Mouse (Mus musculus) urinary bladder, postnatal 36 days (tissue): ENCODE data around the gene Tamm41.

Experiments
- DNase-seq, 2 experiments: peaks; one replicate each; pipeline ENCODE4 v3.0.0; 2022; ENCODE audit warnings: low spot score in 2 of 2, mixed read lengths in 1 of 2

The Tamm41 gene

DNA sequence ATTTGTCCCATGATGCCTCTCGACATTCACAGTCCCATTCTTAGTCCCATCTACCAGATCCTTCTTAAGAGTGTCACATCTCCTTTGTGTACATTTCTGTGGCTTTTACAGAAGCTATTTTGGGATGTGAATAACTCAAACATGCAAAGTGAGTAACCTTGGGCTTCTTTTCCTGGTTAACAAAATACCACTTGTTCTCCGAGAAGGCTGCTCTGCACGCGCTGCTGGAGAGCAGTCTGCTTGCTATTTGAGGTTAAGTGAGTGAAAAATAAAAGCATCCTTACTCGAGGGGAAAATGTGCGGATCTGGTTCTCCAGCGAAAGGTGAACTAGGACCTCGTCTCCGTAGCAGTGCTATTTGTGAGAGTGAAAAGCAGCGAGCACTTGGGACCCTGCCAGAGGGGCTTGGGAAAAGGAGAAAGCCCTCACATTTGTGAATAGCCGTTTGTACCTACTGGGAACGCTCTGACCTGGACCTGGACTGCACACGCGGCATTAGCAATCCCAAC lies 10.1 kb downstream of the Tamm41 start:
- DNase-seq: no peak

GRCm38 (mm10) chr6:115022876-115023275 lies 14.8 kb downstream of the Tamm41 start:
- DNase-seq: no peak

- DNase-seq: no peak
Observed at GRCm38 (mm10) chr6:115015461-115015860, 22.2 kb downstream of the Tamm41 start.

- no peak for DNase-seq
Observed at GRCm38 (mm10) chr6:115013574-115013973, 24.1 kb downstream of the Tamm41 start.

- DNase-seq: no peak
Observed at GRCm38 (mm10) chr6:115011792-115012191, 25.9 kb downstream of the Tamm41 start.

GRCm38 (mm10) chr6:115010815-115011214 lies 26.9 kb downstream of the Tamm41 start:
- DNase-seq: no peak

DNA sequence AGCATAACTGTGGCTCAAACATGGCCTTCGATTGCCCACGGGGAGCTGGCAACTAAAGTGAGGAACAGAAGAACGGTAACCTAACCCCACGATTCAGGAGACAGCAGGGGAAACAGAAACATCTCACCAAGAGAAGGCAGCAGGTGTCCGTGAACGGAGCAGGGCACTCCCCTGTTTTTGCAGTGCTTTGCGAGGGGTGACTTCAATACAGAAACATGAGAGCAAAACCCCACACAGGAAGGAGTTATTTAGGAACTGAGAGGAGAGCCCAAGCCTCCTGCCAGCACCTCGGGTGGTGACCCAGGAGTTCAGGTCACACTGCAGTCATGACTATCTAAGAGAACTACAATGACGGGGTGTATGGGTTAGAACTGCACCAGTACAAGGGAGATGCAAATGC lies 27.4 kb downstream of the Tamm41 start:
- no peak for DNase-seq

DNA sequence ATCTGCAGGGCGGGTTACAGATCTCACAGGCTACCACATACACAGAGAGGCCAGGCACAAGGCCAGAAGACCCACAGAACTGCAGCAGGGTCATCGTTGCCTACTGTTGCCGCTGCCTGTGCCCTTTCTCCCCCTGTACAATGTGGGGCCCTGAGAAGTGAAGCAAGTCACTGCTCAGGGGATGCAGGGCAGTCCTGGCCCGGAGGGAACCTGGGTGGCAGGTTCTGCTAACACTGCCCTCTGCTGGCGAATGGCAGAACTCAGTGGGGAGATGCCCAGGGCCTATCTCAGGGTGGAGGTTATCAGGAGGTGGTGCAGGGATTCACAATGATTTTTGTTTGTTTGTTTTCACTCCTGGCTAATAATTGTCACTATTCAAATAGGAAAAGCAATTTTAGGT lies 29.9 kb downstream of the Tamm41 start:
- DNase-seq: peak; percentile 75 to 81

- DNase-seq: peak in 1 of 2 experiments; percentile 47
Observed at GRCm38 (mm10) chr6:115006948-115007347, 30.7 kb downstream of the Tamm41 start.

DNA sequence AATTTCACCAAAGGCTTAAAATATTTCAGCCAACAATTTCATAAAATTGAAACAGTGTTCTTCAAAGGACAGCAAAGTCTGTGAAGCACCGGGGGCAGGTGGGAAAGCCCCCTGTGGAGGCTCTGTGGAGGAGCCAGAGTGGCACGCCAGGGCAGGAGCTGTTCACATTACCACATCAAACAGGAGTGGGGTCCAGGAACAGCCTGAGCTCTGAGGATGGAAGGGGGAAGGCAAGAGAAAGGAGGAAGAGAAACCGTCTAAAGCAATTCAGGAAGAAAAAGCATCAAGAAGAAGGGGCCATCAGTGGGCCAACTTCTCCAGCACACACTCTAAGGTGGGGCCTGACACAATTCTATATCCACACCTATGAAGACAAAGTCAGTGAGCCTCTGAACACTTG lies 31.6 kb downstream of the Tamm41 start:
- DNase-seq: no peak

GRCm38 (mm10) chr6:115005351-115005890 lies 32.3 kb downstream of the Tamm41 start:
- DNase-seq: no peak

DNA sequence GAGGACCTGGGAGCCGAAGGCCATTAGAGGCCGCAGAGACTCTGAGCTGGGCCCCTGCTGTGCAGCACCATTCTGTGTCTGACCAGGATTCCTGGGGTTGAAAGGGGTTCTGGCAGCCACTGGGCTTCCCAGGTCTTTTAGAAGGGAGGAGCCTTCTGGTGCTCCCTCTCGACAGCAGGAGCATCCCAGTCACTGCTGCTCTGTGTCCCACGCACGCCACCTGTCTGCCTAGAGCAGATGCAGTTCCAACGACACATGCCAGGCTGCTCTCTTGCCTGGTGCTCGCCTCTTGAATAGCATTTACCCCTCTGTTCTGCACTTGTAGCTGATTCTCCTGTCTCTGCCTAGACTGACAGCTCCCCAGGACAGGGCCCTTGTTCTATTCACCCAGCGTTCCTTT lies 33.0 kb downstream of the Tamm41 start:
- DNase-seq: no peak

DNA sequence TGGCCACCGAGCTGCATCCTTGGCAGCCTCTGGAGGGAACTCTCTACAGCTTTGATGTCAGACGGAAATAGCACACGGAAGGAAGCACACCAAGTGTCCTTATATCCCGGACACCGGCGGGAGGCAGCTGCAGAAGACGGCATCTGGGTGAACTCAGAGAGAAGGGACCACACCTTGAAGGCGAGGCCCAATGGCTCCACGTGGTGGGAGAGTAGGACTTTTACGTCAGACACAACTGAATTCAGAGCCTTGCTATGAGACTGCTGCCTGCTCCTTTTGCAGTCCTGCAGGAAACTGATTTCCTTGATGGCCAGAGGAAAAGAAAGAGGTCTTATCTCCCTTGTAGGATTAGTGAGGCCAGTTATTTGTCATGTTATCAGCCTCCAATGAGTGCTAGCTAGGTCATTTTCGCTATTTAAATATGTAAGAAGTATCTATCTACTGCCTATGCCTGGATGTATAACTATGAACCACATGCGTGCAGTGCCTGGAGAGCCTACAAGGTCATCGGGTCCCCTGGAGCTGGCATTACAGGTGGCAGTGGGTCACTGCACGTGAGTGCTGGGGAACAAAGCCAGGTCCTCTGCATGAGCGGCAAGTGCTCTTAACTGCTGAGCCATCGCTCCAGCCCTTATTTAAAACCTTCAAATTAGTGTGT lies 39.2 kb downstream of the Tamm41 start:
- DNase-seq: no peak

- no peak for DNase-seq
Observed at GRCm38 (mm10) chr6:114997471-114997870, 40.2 kb downstream of the Tamm41 start.

- DNase-seq: no peak
Observed at GRCm38 (mm10) chr6:114996910-114997309, 40.8 kb downstream of the Tamm41 start.

GRCm38 (mm10) chr6:114994079-114994478 lies 43.6 kb downstream of the Tamm41 start:
- DNase-seq: no peak

DNA sequence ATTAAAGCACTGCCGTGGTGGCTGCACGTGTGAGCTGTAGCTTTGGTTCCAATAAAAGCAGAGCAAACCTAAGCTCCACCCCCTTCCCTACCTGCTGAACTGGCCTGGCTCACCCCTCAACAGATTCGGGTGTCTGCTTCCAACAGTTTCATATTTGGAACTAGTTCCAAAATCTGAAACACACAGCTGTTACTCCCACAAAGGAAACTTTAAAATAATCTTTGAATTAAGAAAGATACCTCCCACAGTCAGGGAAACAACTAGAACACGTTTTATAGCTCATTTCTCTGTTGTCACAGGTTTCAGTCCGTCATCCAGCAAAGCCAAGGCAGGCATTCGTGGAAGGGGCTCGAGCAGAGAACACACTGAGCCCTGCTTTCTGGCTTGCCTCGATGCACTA lies 44.0 kb downstream of the Tamm41 start:
- DNase-seq: no peak

GRCm38 (mm10) chr6:114991909-114992308 lies 45.8 kb downstream of the Tamm41 start:
- DNase-seq: no peak

DNA sequence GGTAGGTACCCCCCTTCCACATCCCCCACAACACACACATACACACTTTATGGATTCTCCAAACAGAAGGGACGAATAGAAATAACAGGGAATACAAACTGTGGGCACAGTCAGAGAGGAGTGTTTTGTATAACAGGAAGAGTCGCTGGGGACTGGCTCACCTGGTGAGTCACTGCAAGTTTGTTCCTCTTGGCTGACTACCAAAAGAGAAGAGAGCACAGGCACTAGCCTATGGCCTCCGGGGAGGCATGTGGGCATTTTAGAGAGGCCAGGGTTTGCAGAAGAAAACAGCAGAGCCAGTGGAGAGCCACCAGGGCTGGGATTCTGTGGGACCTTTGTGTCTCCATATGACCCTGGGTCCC lies 49.1 kb downstream of the Tamm41 start:
- DNase-seq: peak; percentile 53 to 62

DNA sequence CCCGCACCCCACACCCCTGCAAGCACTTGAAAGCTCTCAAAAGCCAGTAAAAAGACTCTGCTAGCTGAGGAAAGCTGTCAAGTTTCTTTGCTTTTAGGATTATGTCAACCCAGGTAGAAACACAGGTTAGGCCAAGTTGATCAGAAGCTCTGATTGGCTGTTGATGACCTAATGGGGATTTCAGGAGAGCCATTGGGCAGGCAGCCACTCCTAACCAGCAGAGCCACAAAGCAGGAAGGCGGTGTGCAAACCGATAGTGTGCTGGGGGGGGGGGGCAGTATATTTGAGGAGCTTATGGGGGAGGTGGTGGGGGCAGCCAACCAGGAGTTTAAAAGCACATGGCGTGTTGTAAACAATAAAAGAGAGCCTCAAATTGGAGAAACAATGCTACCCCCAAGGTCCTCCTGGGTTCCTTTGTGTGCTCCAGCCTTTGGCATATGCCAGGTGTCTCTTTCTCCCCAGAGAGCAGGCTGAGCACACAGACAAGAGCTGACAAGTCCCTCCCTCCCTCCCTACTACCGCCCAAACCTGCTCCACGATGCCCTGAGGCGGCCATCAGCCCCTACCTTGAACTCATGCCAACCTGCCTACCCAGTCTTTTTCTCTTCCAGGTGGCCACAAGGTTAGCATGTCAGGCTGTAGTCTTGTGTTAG lies 49.6 kb downstream of the Tamm41 start:
- DNase-seq: peak; percentile 18 to 49

- DNase-seq: no peak
Observed at GRCm38 (mm10) chr6:114982671-114983070, 55.0 kb downstream of the Tamm41 start.

DNA sequence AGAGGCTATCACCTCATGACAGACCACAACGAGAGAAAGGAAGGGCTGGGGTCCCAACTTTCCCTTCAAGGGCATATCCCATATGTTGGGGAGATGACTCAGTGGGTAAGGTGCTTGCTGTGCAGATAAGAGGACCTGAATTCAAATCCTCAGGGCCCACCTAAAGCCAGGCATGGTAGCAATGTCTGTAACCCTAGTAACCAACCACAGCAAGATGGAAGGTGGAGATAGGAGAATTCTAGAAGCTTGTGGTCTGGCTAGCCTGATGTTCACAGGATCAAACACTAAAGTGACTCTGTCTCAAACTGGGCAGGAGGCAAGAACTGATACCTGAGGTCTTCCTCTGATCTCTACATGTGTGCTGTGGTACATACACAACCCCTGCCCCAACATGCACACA lies 58.0 kb downstream of the Tamm41 start:
- no peak for DNase-seq

GRCm38 (mm10) chr6:114976915-114977419 lies 60.7 kb downstream of the Tamm41 start:
- peak in 1 of 2 experiments; percentile 75 for DNase-seq
